Mouse (Mus musculus) retina, postnatal 7 days (tissue): Measurements from ENCODE around the gene Rer1.

Experiments
- DNase-seq: peaks from one replicate; pipeline ENCODE4 v3.0.0-alpha.2; 2012; ENCODE audit warnings: low read depth, low spot score

The Rer1 gene

DNA sequence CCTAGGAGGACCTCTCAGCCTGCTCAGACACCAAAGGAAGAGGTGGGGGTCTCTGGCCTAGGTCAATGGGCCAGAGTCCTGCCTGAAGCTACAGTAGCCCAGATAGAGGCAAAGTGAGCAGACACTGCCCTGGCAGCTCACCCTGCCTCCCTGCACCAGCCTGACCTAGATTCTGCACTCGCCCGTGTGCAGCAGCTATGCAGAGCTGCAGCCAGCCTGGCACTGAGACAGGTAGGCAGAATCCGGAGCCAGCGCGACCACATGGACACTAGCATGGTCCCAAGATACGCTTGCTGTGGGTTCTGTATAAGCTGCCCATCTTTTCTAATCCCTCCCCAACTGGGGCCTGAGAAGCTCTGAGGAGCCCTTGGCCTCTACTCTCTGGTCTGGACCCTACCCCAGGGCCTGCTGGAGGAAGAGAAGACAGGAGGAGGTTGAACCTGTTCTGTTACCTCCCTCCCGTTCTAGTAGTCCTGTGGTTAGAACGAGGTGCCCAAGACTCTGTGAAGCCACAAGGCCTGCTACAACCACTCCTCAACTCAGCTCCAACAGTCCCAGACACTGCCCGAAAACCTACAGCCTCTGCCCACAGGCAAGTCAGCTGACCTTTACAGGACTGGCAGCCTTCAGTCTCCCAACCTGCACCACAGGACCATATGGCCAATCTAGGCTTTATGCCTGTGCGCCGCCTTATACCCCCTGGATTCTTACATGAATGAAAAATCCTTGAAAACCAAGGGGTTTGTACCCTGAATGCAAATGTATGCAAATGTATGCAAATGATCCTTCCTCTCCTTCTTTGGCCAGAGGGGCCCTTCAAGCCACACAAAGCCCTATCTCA is 61.8 kb downstream of the Rer1 start:
- DNase-seq, result no peak
